Mouse (Mus musculus): ENCODE data around the gene B3galt5. TPM values are rescaled to one million over a fixed set of nuclear protein-coding genes. Genes with fewer than 3 reads are reported as not detected.
"Not testable (repeated sequence)": the region's sequence is repeated elsewhere in the genome, so short reads cannot be mapped to it uniquely, and the experiment has no call there.

Gene B3galt5
- polyA plus RNA-seq, 1 experiment from 2014 or later, result 0.41 TPM

- H3K4me3 ChIP-seq (ENCODE audit: low read depth, low read length), result no peak overlapping the region
- no peak overlapping the region for H3K27ac ChIP-seq (ENCODE audit: low read depth, low read length)
- H3K27me3 ChIP-seq (ENCODE audit: control insufficient read depth, insufficient read depth, low read length), result no peaks in the 10 kb centered on the region
- DNase-seq (ENCODE audit: low spot score), result no peak
- H3K36me3 ChIP-seq (ENCODE audit: control insufficient read depth, insufficient read depth, low read length), result no peaks in the 10 kb centered on the region
- H3K4me1 ChIP-seq (ENCODE audit: control insufficient read depth, insufficient read depth, low read length), result no peaks in the 10 kb centered on the region
- ATAC-seq (ENCODE audit: insufficient read depth, low FRiP score, low TSS enrichment), result no peak
- no peak overlapping the region for H3K9ac ChIP-seq (ENCODE audit: low read length)
- no peak overlapping the region for H3K4me2 ChIP-seq (ENCODE audit: low read depth)
- H3K9me3 ChIP-seq (ENCODE audit: control insufficient read depth, low read length), result no peaks in the 10 kb centered on the region
Measured at GRCm38 (mm10) chr16:96304438-96304837, 68.8 kb downstream of the B3galt5 start.

GRCm38 (mm10) chr16:96306905-96307304, 71.3 kb downstream of the B3galt5 start:
- Histone ChIP-seq H3K27ac (ENCODE audit: low read depth, low read length) (no peak overlapping the region), H3K9me3 (ENCODE audit: control insufficient read depth, low read length) (no peaks in the 10 kb centered on the region), H3K27me3 (ENCODE audit: control insufficient read depth, insufficient read depth, low read length) (no peaks in the 10 kb centered on the region), H3K9ac (ENCODE audit: low read length) (no peak overlapping the region), H3K4me3 (ENCODE audit: low read depth, low read length) (no peak overlapping the region), H3K4me1 (ENCODE audit: control insufficient read depth, insufficient read depth, low read length) (no peaks in the 10 kb centered on the region), H3K36me3 (ENCODE audit: control insufficient read depth, insufficient read depth, low read length) (no peaks in the 10 kb centered on the region), H3K4me2 (ENCODE audit: low read depth) (no peak overlapping the region)
- DNase-seq (ENCODE audit: low spot score) (no peak), ATAC-seq (ENCODE audit: insufficient read depth, low FRiP score, low TSS enrichment) (no peak)
- WGBS, result 84% methylated on average over 4 of the region's 4 CpGs

GRCm38 (mm10) chr16:96317803-96318202, 82.2 kb downstream of the B3galt5 start:
- Histone ChIP-seq H3K4me1 (ENCODE audit: control insufficient read depth, insufficient read depth, low read length) (no peaks in the 10 kb centered on the region), H3K27me3 (ENCODE audit: control insufficient read depth, insufficient read depth, low read length) (no peaks in the 10 kb centered on the region), H3K36me3 (ENCODE audit: control insufficient read depth, insufficient read depth, low read length) (no peaks in the 10 kb centered on the region), H3K27ac (ENCODE audit: low read depth, low read length) (no peak overlapping the region), H3K4me3 (ENCODE audit: low read depth, low read length) (no peak overlapping the region), H3K4me2 (ENCODE audit: low read depth) (no peak overlapping the region), H3K9me3 (ENCODE audit: control insufficient read depth, low read length) (no peaks in the 10 kb centered on the region), H3K9ac (ENCODE audit: low read length) (no peak overlapping the region)
- 94% methylated on average over 8 of the region's 8 CpGs for WGBS
- no peak for DNase-seq (ENCODE audit: low spot score)
- ATAC-seq (ENCODE audit: insufficient read depth, low FRiP score, low TSS enrichment), result no peak

- Histone ChIP-seq H3K27ac (ENCODE audit: low read depth, low read length) (no peak overlapping the region), H3K9ac (ENCODE audit: low read length) (no peak overlapping the region), H3K4me2 (ENCODE audit: low read depth) (no peak overlapping the region), H3K27me3 (ENCODE audit: control insufficient read depth, insufficient read depth, low read length) (no peaks in the 10 kb centered on the region), H3K36me3 (ENCODE audit: control insufficient read depth, insufficient read depth, low read length) (no peaks in the 10 kb centered on the region), H3K4me1 (ENCODE audit: control insufficient read depth, insufficient read depth, low read length) (no peaks in the 10 kb centered on the region), H3K9me3 (ENCODE audit: control insufficient read depth, low read length) (no peaks in the 10 kb centered on the region), H3K4me3 (ENCODE audit: low read depth, low read length) (no peak overlapping the region)
- ATAC-seq (ENCODE audit: insufficient read depth, low FRiP score, low TSS enrichment), result no peak
- DNase-seq (ENCODE audit: low spot score), result no peak
- WGBS, result 91% methylated on average over 1 of the region's 1 CpGs
Measured at GRCm38 (mm10) chr16:96322739-96323138, 87.1 kb downstream of the B3galt5 start.

GRCm38 (mm10) chr16:96323166-96323565, 87.6 kb downstream of the B3galt5 start:
- Histone ChIP-seq H3K4me3 (ENCODE audit: low read depth, low read length) (no peak overlapping the region), H3K27ac (ENCODE audit: low read depth, low read length) (no peak overlapping the region)
- 93% methylated on average over 4 of the region's 4 CpGs for WGBS

GRCm38 (mm10) chr16:96326110-96326999, 90.8 kb downstream of the B3galt5 start:
- Histone ChIP-seq H3K27me3 (ENCODE audit: control insufficient read depth, insufficient read depth, low read length) (no peaks in the 10 kb centered on the region), H3K9ac (ENCODE audit: low read length) (no peak overlapping the region), H3K9me3 (ENCODE audit: control insufficient read depth, low read length) (no peaks in the 10 kb centered on the region), H3K4me3 (ENCODE audit: low read depth, low read length) (no peak overlapping the region), H3K36me3 (ENCODE audit: control insufficient read depth, insufficient read depth, low read length) (no peaks in the 10 kb centered on the region), H3K27ac (ENCODE audit: low read depth, low read length) (no peak overlapping the region), H3K4me1 (ENCODE audit: control insufficient read depth, insufficient read depth, low read length) (no peaks in the 10 kb centered on the region), H3K4me2 (ENCODE audit: low read depth) (no peak overlapping the region)
- 52% methylated on average over 10 of the region's 10 CpGs for WGBS
- ATAC-seq (ENCODE audit: insufficient read depth, low FRiP score, low TSS enrichment) (no peak), DNase-seq (ENCODE audit: low spot score) (no peak)

More at GRCm38 (mm10) chr16:96323166-96323565, 87.6 kb downstream of the B3galt5 start:
- H3K36me3 ChIP-seq (ENCODE audit: control insufficient read depth, insufficient read depth, low read length), result no peaks in the 10 kb centered on the region
- no peaks in the 10 kb centered on the region for H3K9me3 ChIP-seq (ENCODE audit: control insufficient read depth, low read length)
- H3K4me2 ChIP-seq (ENCODE audit: low read depth), result no peak overlapping the region
- ATAC-seq (ENCODE audit: insufficient read depth, low FRiP score, low TSS enrichment) (no peak), DNase-seq (ENCODE audit: low spot score) (no peak)
- H3K27me3 ChIP-seq (ENCODE audit: control insufficient read depth, insufficient read depth, low read length), result no peaks in the 10 kb centered on the region
- H3K9ac ChIP-seq (ENCODE audit: low read length), result no peak overlapping the region
- H3K4me1 ChIP-seq (ENCODE audit: control insufficient read depth, insufficient read depth, low read length), result no peaks in the 10 kb centered on the region

- 54% methylated on average over 9 of the region's 9 CpGs for WGBS
- H3K36me3 ChIP-seq (ENCODE audit: control insufficient read depth, insufficient read depth, low read length); ATAC-seq (ENCODE audit: insufficient read depth, low FRiP score, low TSS enrichment): not testable (repeated sequence)
Measured at GRCm38 (mm10) chr16:96327251-96327650, 91.7 kb downstream of the B3galt5 start.

GRCm38 (mm10) chr16:96339570-96339969, 104.0 kb downstream of the B3galt5 start:
- Histone ChIP-seq H3K27ac (ENCODE audit: low read depth, low read length) (no peak overlapping the region), H3K4me3 (ENCODE audit: low read depth, low read length) (no peak overlapping the region), H3K4me1 (ENCODE audit: control insufficient read depth, insufficient read depth, low read length) (no peaks in the 10 kb centered on the region), H3K9me3 (ENCODE audit: control insufficient read depth, low read length) (no peaks in the 10 kb centered on the region), H3K4me2 (ENCODE audit: low read depth) (no peak overlapping the region), H3K36me3 (ENCODE audit: control insufficient read depth, insufficient read depth, low read length) (no peaks in the 10 kb centered on the region), H3K27me3 (ENCODE audit: control insufficient read depth, insufficient read depth, low read length) (no peaks in the 10 kb centered on the region), H3K9ac (ENCODE audit: low read length) (no peak overlapping the region)
- ATAC-seq (ENCODE audit: insufficient read depth, low FRiP score, low TSS enrichment) (no peak), DNase-seq (ENCODE audit: low spot score) (no peak)
- WGBS, result 83% methylated on average over 4 of the region's 4 CpGs

More at GRCm38 (mm10) chr16:96327251-96327650, 91.7 kb downstream of the B3galt5 start:
- H3K4me1 ChIP-seq (ENCODE audit: control insufficient read depth, insufficient read depth, low read length); H3K9ac ChIP-seq (ENCODE audit: low read length); DNase-seq (ENCODE audit: low spot score); H3K27ac ChIP-seq (ENCODE audit: low read depth, low read length); H3K9me3 ChIP-seq (ENCODE audit: control insufficient read depth, low read length); H3K4me2 ChIP-seq (ENCODE audit: low read depth); H3K27me3 ChIP-seq (ENCODE audit: control insufficient read depth, insufficient read depth, low read length); H3K4me3 ChIP-seq (ENCODE audit: low read depth, low read length): not testable (repeated sequence)

GRCm38 (mm10) chr16:96341269-96341668, 105.7 kb downstream of the B3galt5 start:
- Histone ChIP-seq H3K9me3 (ENCODE audit: control insufficient read depth, low read length) (no peaks in the 10 kb centered on the region), H3K9ac (ENCODE audit: low read length) (no peak overlapping the region), H3K27me3 (ENCODE audit: control insufficient read depth, insufficient read depth, low read length) (no peaks in the 10 kb centered on the region), H3K4me1 (ENCODE audit: control insufficient read depth, insufficient read depth, low read length) (no peaks in the 10 kb centered on the region), H3K27ac (ENCODE audit: low read depth, low read length) (no peak overlapping the region), H3K4me3 (ENCODE audit: low read depth, low read length) (no peak overlapping the region), H3K4me2 (ENCODE audit: low read depth) (no peak overlapping the region), H3K36me3 (ENCODE audit: control insufficient read depth, insufficient read depth, low read length) (no peaks in the 10 kb centered on the region)
- DNase-seq (ENCODE audit: low spot score) (peak; percentile 49), ATAC-seq (ENCODE audit: insufficient read depth, low FRiP score, low TSS enrichment) (no peak)
- WGBS, result 15% methylated on average over 5 of the region's 5 CpGs
